Mouse (Mus musculus): Measurements from ENCODE around the gene Sugp1. TPM values are rescaled to one million over a fixed set of nuclear protein-coding genes. Genes with fewer than 3 reads are reported as not detected.

Sugp1 gene
- polyA plus RNA-seq, 1 experiment from 2014 or later: 48.7 TPM

DNA sequence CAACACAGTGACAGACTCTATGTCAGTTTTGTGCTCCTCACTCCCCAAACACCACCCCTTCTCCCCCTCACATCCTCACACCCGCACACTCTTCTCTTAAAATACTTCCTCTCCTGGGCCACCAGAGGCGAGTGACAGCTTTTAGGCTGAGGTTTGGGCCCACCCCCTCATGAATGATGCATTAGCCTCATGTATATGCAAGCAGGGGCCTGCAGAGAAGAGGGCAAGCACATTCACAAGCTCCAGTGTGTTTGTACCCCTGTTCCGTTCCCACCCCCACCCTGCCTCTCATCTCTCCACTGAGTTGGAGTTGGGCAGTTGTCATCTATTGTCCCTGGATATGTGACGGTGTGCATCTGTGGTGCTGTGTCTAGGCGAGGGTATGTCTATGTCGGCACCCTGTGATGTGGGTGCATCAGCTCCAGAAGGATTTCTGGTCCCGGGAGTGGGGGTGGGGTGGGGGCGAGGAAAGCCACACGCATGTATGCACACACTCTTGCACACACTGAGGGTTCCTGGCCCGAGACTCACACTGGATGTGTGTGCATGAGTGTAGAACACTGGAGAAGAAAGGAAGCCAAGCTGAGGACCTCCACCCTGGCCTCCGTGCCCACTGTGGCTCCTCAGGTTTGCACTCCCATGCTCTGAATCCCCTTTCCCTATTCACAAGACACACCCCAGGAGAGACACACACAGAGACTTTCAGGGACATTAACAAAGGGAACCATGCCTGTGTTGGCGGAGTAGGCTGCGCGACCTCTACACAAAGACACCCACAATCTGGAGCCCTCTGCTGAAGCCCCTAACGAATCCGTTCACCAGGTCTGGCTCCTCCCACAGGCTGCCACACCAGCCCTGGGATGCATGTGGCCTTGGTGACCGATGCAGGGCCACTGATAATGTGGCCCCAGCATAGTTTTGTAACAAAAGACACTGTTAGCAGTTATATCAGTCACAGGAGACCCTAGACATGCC, 76.4 kb downstream of the Sugp1 start:
- Histone ChIP-seq H3K9ac (no peak overlapping the region), H3K4me2 (no peak overlapping the region), H3K9me3 (replicated peaks) (no peaks in the 10 kb centered on the region), H3K27ac (no peak overlapping the region), H3K27me3 (peaks cover 89% of the 10 kb centered on the region), H3K4me3 (replicated peaks) (no peak overlapping the region), H3K4me1 (peaks cover 7% of the 10 kb centered on the region), H3K36me3 (no peaks in the 10 kb centered on the region)
- no peak for ATAC-seq (replicated peaks; ENCODE audit: low FRiP score)
- 15% methylated on average over 17 of the region's 17 CpGs for WGBS

DNA sequence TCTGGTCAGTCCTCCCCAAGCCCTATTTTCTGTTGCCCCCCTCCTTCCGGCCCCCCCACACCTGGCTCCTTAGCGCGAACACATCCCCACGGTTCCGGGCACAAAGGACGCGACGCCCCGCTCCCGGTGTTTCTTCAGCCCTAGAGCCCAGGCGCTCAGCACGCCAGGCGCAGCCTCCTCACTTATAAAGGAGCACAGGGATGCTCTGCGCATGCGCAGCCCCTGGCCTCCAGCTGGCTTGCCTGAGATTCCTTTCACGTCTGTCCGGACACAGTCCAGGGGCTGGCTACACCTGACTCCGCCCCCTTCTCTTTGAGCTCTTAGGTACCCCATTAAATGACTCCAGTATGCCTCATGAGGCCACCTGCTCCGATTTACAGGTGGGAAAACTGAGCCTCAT, 78.1 kb downstream of the Sugp1 start, which contains the start of gene Ncan:
Gene Ncan, minus strand, starts transcription at position 207 of the 400 bp plus-strand sequence.
- peaks cover 7% of the 10 kb centered on the region for H3K4me1 ChIP-seq
- peak within 1 kb of the TSS; percentile 51 for H3K4me2 ChIP-seq
- 2% methylated on average over 19 of the region's 19 CpGs for WGBS
- peak; percentile 81 for ATAC-seq (replicated peaks; ENCODE audit: low FRiP score)
- no peaks in the 10 kb centered on the region for H3K36me3 ChIP-seq
- H3K9me3 ChIP-seq (replicated peaks): no peaks in the 10 kb centered on the region
- H3K27ac ChIP-seq: no peak within 1 kb of the TSS
- no peak within 1 kb of the TSS for H3K9ac ChIP-seq
- H3K4me3 ChIP-seq (replicated peaks): 0 out of 2 replicates have a peak within 1 kb of the TSS, but pooled peaks have one; percentile 12
- H3K27me3 ChIP-seq: peaks cover 81% of the 10 kb centered on the region

Small RNA genes within 50 kb of the gene (microRNA-seq; reads per million reads assigned to microRNA genes)
- not detected for gene Mir7066

Other genes with a start within 250 kb of the Sugp1 start
- gene Gmip, start 234.1 kb upstream of the Sugp1 start, polyA plus RNA-seq (2015; fragmentation: Nextera tagmentation; extraction: Ambion mirVana): 9.5 and 10.1 TPM in 2 replicates
- gene Lpar2, start 220.4 kb upstream of the Sugp1 start, polyA plus RNA-seq (2015; fragmentation: Nextera tagmentation; extraction: Ambion mirVana): 0.62 and 0.84 TPM in 2 replicates
- 8.3 and 8.9 TPM in 2 replicates for gene Pbx4, start 210.3 kb upstream of the Sugp1 start, polyA plus RNA-seq (2015; fragmentation: Nextera tagmentation; extraction: Ambion mirVana)
- gene Cilp2, start 155.1 kb upstream of the Sugp1 start, polyA plus RNA-seq (2015; fragmentation: Nextera tagmentation; extraction: Ambion mirVana): 0.88 and 0.98 TPM in 2 replicates
- gene Tssk6, start 140.6 kb upstream of the Sugp1 start, polyA plus RNA-seq (2015; fragmentation: Nextera tagmentation; extraction: Ambion mirVana): 3.4 and 4.6 TPM in 2 replicates
- gene Ndufa13, start 140.3 kb upstream of the Sugp1 start, polyA plus RNA-seq (2015; fragmentation: Nextera tagmentation; extraction: Ambion mirVana): 205 and 210 TPM in 2 replicates
- 4.5 and 5.2 TPM in 2 replicates for gene Yjefn3, start 140.1 kb upstream of the Sugp1 start, polyA plus RNA-seq (2015; fragmentation: Nextera tagmentation; extraction: Ambion mirVana)
- 40.0 and 42.2 TPM in 2 replicates for gene Gatad2a, start 46.4 kb upstream of the Sugp1 start, polyA plus RNA-seq (2015; fragmentation: Nextera tagmentation; extraction: Ambion mirVana)
- gene Mau2, start 79 bp upstream of the Sugp1 start, polyA plus RNA-seq (2015; fragmentation: Nextera tagmentation; extraction: Ambion mirVana): 51.7 and 55.7 TPM in 2 replicates
- gene Tm6sf2, start 30.1 kb downstream of the Sugp1 start, polyA plus RNA-seq (2015; fragmentation: Nextera tagmentation; extraction: Ambion mirVana): 1.0 TPM in 2 replicates
- 0.35 TPM in 1 of 2 replicates, not detected in the other for gene Hapln4, start 40.6 kb downstream of the Sugp1 start, polyA plus RNA-seq (2015; fragmentation: Nextera tagmentation; extraction: Ambion mirVana)
- gene Ncan, start 78.1 kb downstream of the Sugp1 start, polyA plus RNA-seq (2015; fragmentation: Nextera tagmentation; extraction: Ambion mirVana): 0.32 and 0.64 TPM in 2 replicates
- 31.4 and 34.8 TPM in 2 replicates for gene Nr2c2ap, start 88.5 kb downstream of the Sugp1 start, polyA plus RNA-seq (2015; fragmentation: Nextera tagmentation; extraction: Ambion mirVana)
- 18.3 and 22.7 TPM in 2 replicates for gene Rfxank, start 96.3 kb downstream of the Sugp1 start, polyA plus RNA-seq (2015; fragmentation: Nextera tagmentation; extraction: Ambion mirVana)
- gene Borcs8, start 96.7 kb downstream of the Sugp1 start, polyA plus RNA-seq (2015; fragmentation: Nextera tagmentation; extraction: Ambion mirVana): 45.0 and 47.8 TPM in 2 replicates
- gene Mef2b, start 96.9 kb downstream of the Sugp1 start, polyA plus RNA-seq (2015; fragmentation: Nextera tagmentation; extraction: Ambion mirVana): 0.17 and 0.29 TPM in 2 replicates
- gene Tmem161a, start 129.5 kb downstream of the Sugp1 start, polyA plus RNA-seq (2015; fragmentation: Nextera tagmentation; extraction: Ambion mirVana): 71.8 and 76.3 TPM in 2 replicates
- 4.8 and 5.1 TPM in 2 replicates for gene Slc25a42, start 169.5 kb downstream of the Sugp1 start, polyA plus RNA-seq (2015; fragmentation: Nextera tagmentation; extraction: Ambion mirVana)
- 29.6 and 31.6 TPM in 2 replicates for gene Sugp2, start 191.4 kb downstream of the Sugp1 start, polyA plus RNA-seq (2015; fragmentation: Nextera tagmentation; extraction: Ambion mirVana)
- 28.8 and 31.0 TPM in 2 replicates for gene Armc6, start 191.7 kb downstream of the Sugp1 start, polyA plus RNA-seq (2015; fragmentation: Nextera tagmentation; extraction: Ambion mirVana)
- 69.5 and 79.9 TPM in 2 replicates for gene Homer3, start 240.0 kb downstream of the Sugp1 start, polyA plus RNA-seq (2015; fragmentation: Nextera tagmentation; extraction: Ambion mirVana)

Measured in kidney, embryonic 15.5 days (tissue).